Mouse (Mus musculus) embryonic facial prominence, embryonic 15.5 days (tissue): ENCODE data around the gene Anxa6. TPM values are rescaled to one million over a fixed set of nuclear protein-coding genes. Genes with fewer than 3 reads are reported as not detected.

ENCODE experiments used
- ATAC-seq: fragments of 200-750 bp; cut with Nextera tagmentation; 2 replicates; pipeline ENCODE4 v1.8.0; 2017; ENCODE audit warnings: low read depth, moderate TSS enrichment; ENCODE audit not compliant: insufficient number of reproducible peaks, low FRiP score, low TSS enrichment
- H3K27ac ChIP-seq: fragments of 300-500 bp; sonication (generic); replicated peaks from 2 replicates; pipeline ENCODE4 v1.5.1; 2015; ENCODE audit warnings: mild to moderate bottlenecking, inconsistent platforms
- H3K27me3 ChIP-seq: fragments of 300-500 bp; sonication (generic); 2 replicates; pipeline ENCODE4 v1.6.1; 2015; ENCODE audit warnings: inconsistent platforms
- H3K36me3 ChIP-seq: fragments of 300-500 bp; sonication (generic); 2 replicates; pipeline ENCODE4 v1.6.1; 2015; ENCODE audit warnings: mild to moderate bottlenecking, inconsistent platforms
- H3K4me1 ChIP-seq: fragments of 300-500 bp; sonication (generic); 2 replicates; pipeline ENCODE4 v1.6.1; 2015; ENCODE audit warnings: inconsistent platforms
- H3K4me2 ChIP-seq: fragments of 300-500 bp; sonication (generic); replicated peaks from 2 replicates; pipeline ENCODE4 v1.6.1; 2015; ENCODE audit warnings: mild to moderate bottlenecking, inconsistent platforms
- H3K4me3 ChIP-seq: fragments of 300-500 bp; sonication (generic); replicated peaks from 2 replicates; pipeline ENCODE4 v1.5.1; 2015; ENCODE audit warnings: mild to moderate bottlenecking, inconsistent platforms
- H3K9ac ChIP-seq: fragments of 300-500 bp; sonication (generic); 2 replicates; pipeline ENCODE4 v1.6.1; 2015; ENCODE audit warnings: inconsistent platforms
- H3K9me3 ChIP-seq: fragments of 300-500 bp; sonication (generic); replicated peaks from 2 replicates; pipeline ENCODE4 v1.6.1; 2016; ENCODE audit warnings: inconsistent platforms
- WGBS: fragments of 180-500 bp; shearing (Covaris S2); methylation state at CpG from one replicate; pipeline ENCODE4 v1.1.7; 2015; 5-methylcytosine and 5-hydroxymethylcytosine counted together
- polyA plus RNA-seq: library from polyadenylated mRNA; unstranded; fragments of >200 nt; fragmentation: Nextera tagmentation; extraction: Ambion mirVana; gene quantifications from 2 replicates; pipeline ENCODE4 v1.2.1, GENCODE M21; 2015

The Anxa6 gene
- polyA plus RNA-seq, 1 experiment from 2014 or later = 355 TPM

GRCm38 (mm10) chr11:54998284-54998683 is 35.0 kb downstream of the Anxa6 start:
- Histone ChIP-seq H3K4me3 (no peak overlapping the region), H3K9ac (no peak overlapping the region), H3K4me2 (no peak overlapping the region), H3K27me3 (no peaks in the 10 kb centered on the region), H3K4me1 (0 out of 2 replicates have a peak, but pooled peaks cover 3% of the 10 kb centered on the region), H3K9me3 (0 out of 2 replicates have a peak, but pooled peaks cover 3% of the 10 kb centered on the region), H3K36me3 (peaks cover 86% of the 10 kb centered on the region), H3K27ac (no peak overlapping the region)
- 6% methylated on average over 12 of the region's 12 CpGs for WGBS
- ATAC-seq = peak; percentile 45; the same call in 1 of the 2 replicates

- Histone ChIP-seq H3K27me3 (no peaks in the 10 kb centered on the region), H3K36me3 (peaks cover 87% of the 10 kb centered on the region), H3K4me3 (no peak overlapping the region), H3K27ac (no peak overlapping the region), H3K9me3 (0 out of 2 replicates have a peak, but pooled peaks cover 3% of the 10 kb centered on the region), H3K9ac (no peak overlapping the region), H3K4me1 (0 out of 2 replicates have a peak, but pooled peaks cover 3% of the 10 kb centered on the region), H3K4me2 (no peak overlapping the region)
- 60% methylated on average over 7 of the region's 7 CpGs for WGBS
- peak; percentile 26; the same call in 1 of the 2 replicates for ATAC-seq
Observed at GRCm38 (mm10) chr11:54996176-54996575, 37.1 kb downstream of the Anxa6 start.

GRCm38 (mm10) chr11:54989920-54990319 is 43.3 kb downstream of the Anxa6 start:
- Histone ChIP-seq H3K9ac (no peak overlapping the region), H3K27ac (no peak overlapping the region), H3K27me3 (no peaks in the 10 kb centered on the region), H3K4me2 (no peak overlapping the region), H3K4me3 (no peak overlapping the region), H3K36me3 (peaks cover 95% of the 10 kb centered on the region), H3K4me1 (no peaks in the 10 kb centered on the region), H3K9me3 (no peaks in the 10 kb centered on the region)
- ATAC-seq = no peak

GRCm38 (mm10) chr11:54988754-54989349 is 44.4 kb downstream of the Anxa6 start:
- H3K36me3 ChIP-seq = peaks cover 92% of the 10 kb centered on the region
- 65% methylated on average over 8 of the region's 8 CpGs for WGBS
- H3K4me3 ChIP-seq = no peak overlapping the region

DNA sequence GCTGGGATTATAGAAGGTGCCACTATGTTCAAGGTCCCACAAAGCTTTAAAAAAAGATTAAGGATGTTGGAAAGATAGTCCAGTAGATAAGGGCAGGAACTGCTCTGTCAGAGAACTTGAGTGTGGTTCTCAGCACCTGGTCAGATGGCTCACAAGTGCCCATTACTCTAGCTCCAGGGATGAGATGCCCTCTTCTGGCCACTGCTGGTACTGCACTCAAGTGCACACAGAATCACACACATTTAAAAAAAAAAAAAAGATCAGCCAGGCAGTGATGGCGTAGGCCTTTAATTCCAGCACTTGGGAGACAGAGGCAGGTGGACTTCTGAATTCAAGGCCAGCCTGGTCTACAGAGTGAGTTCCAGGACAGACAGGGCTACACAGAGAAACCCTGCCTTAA is 45.3 kb downstream of the Anxa6 start:
- Histone ChIP-seq H3K4me1 (no peaks in the 10 kb centered on the region), H3K27me3 (no peaks in the 10 kb centered on the region), H3K4me2 (no peak overlapping the region), H3K9ac (no peak overlapping the region), H3K27ac (no peak overlapping the region), H3K9me3 (no peaks in the 10 kb centered on the region), H3K4me3 (no peak overlapping the region), H3K36me3 (peaks cover 89% of the 10 kb centered on the region)
- WGBS = 82% methylated on average over 1 of the region's 1 CpGs
- no peak for ATAC-seq

More at GRCm38 (mm10) chr11:54988754-54989349, 44.4 kb downstream of the Anxa6 start:
- no peak for ATAC-seq
- H3K4me1 ChIP-seq = no peaks in the 10 kb centered on the region
- no peak overlapping the region for H3K9ac ChIP-seq
- H3K27ac ChIP-seq = no peak overlapping the region
- no peaks in the 10 kb centered on the region for H3K9me3 ChIP-seq
- no peaks in the 10 kb centered on the region for H3K27me3 ChIP-seq
- no peak overlapping the region for H3K4me2 ChIP-seq

- H3K27me3 ChIP-seq = no peaks in the 10 kb centered on the region
- H3K4me3 ChIP-seq = no peak overlapping the region
- WGBS = 64% methylated on average over 3 of the region's 3 CpGs
- H3K9me3 ChIP-seq = no peaks in the 10 kb centered on the region
- H3K27ac ChIP-seq = no peak overlapping the region
- no peak overlapping the region for H3K9ac ChIP-seq
- no peaks in the 10 kb centered on the region for H3K4me1 ChIP-seq
- ATAC-seq = no peak
- H3K36me3 ChIP-seq = peaks cover 91% of the 10 kb centered on the region
- H3K4me2 ChIP-seq = no peak overlapping the region
Observed at GRCm38 (mm10) chr11:54985086-54985485, 48.2 kb downstream of the Anxa6 start.

- H3K4me2 ChIP-seq = no peak overlapping the region
- no peaks in the 10 kb centered on the region for H3K4me1 ChIP-seq
- no peak overlapping the region for H3K27ac ChIP-seq
- H3K4me3 ChIP-seq = no peak overlapping the region
- H3K9me3 ChIP-seq = no peaks in the 10 kb centered on the region
- H3K36me3 ChIP-seq = peaks cover 91% of the 10 kb centered on the region
- no peaks in the 10 kb centered on the region for H3K27me3 ChIP-seq
- WGBS = 60% methylated on average over 4 of the region's 4 CpGs
- H3K9ac ChIP-seq = no peak overlapping the region
- ATAC-seq = no peak
Observed at GRCm38 (mm10) chr11:54984581-54984980, 48.7 kb downstream of the Anxa6 start.

DNA sequence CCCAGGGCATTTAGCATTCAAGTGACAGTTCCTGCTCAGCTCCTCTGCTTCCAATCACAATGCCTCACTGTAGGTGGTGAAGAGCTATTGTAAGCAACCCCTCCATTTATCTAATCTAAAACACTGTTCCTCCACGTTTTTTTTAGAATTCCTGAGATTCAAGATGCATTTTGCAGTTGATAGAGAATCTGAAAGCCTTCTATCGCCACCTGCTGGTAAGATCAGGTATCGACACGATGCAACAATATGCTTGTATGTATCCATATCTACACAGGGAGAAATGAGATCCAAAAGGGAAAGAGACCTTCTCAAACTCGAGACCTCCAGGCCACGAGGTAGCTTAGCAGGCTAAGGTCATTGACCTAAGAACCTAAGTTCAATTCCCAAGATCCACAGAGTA is 49.2 kb downstream of the Anxa6 start:
- Histone ChIP-seq H3K27ac (no peak overlapping the region), H3K27me3 (no peaks in the 10 kb centered on the region), H3K9ac (no peak overlapping the region), H3K36me3 (peaks cover 92% of the 10 kb centered on the region), H3K4me1 (no peaks in the 10 kb centered on the region), H3K4me3 (no peak overlapping the region), H3K4me2 (no peak overlapping the region), H3K9me3 (no peaks in the 10 kb centered on the region)
- 3% methylated on average over 6 of the region's 6 CpGs for WGBS
- no peak for ATAC-seq

GRCm38 (mm10) chr11:54982520-54982919 is 50.7 kb downstream of the Anxa6 start:
- H3K4me2 ChIP-seq = no peak overlapping the region
- no peak overlapping the region for H3K9ac ChIP-seq
- peaks cover 92% of the 10 kb centered on the region for H3K36me3 ChIP-seq
- no peaks in the 10 kb centered on the region for H3K9me3 ChIP-seq
- no peaks in the 10 kb centered on the region for H3K4me1 ChIP-seq
- ATAC-seq = no peak
- WGBS = 84% methylated on average over 6 of the region's 6 CpGs
- no peaks in the 10 kb centered on the region for H3K27me3 ChIP-seq
- no peak overlapping the region for H3K4me3 ChIP-seq
- H3K27ac ChIP-seq = no peak overlapping the region

GRCm38 (mm10) chr11:54981630-54982029 is 51.6 kb downstream of the Anxa6 start:
- WGBS = 92% methylated on average over 4 of the region's 4 CpGs
- no peak for ATAC-seq
- H3K4me1 ChIP-seq = no peaks in the 10 kb centered on the region
- H3K27me3 ChIP-seq = no peaks in the 10 kb centered on the region
- no peaks in the 10 kb centered on the region for H3K9me3 ChIP-seq
- no peak overlapping the region for H3K4me2 ChIP-seq
- H3K36me3 ChIP-seq = peaks cover 83% of the 10 kb centered on the region
- no peak overlapping the region for H3K9ac ChIP-seq
- H3K27ac ChIP-seq = no peak overlapping the region
- no peak overlapping the region for H3K4me3 ChIP-seq

- WGBS = 67% methylated on average over 6 of the region's 6 CpGs
- Histone ChIP-seq H3K9ac (no peak overlapping the region), H3K4me3 (no peak overlapping the region), H3K36me3 (peaks cover 49% of the 10 kb centered on the region), H3K4me1 (peaks cover 11% of the 10 kb centered on the region), H3K27me3 (no peaks in the 10 kb centered on the region), H3K4me2 (no peak overlapping the region), H3K27ac (no peak overlapping the region), H3K9me3 (no peaks in the 10 kb centered on the region)
- ATAC-seq = no peak
Observed at GRCm38 (mm10) chr11:54977385-54977937, 55.8 kb downstream of the Anxa6 start.

DNA sequence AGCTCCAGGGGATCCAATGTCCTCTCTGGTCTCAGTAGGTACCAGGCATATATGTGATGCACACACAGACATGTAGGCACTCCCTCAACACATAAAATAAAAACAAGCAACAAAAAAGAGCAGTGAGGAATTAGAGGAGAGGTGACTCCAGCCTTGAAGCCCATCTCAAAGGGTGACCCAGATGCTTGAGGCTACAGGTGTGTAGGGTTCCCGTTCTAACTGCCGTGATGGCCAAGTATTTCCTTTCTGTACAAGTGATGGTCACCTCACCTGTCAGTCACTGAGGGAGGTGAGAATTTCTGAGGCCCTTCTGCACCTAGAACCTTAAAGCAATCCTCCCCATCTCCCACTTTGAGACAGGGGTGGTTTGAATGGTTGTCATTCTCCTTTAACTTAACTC is 56.9 kb downstream of the Anxa6 start:
- Histone ChIP-seq H3K4me1 (peaks cover 11% of the 10 kb centered on the region), H3K36me3 (peaks cover 38% of the 10 kb centered on the region), H3K9ac (no peak overlapping the region), H3K27me3 (no peaks in the 10 kb centered on the region), H3K4me3 (no peak overlapping the region), H3K4me2 (no peak overlapping the region), H3K9me3 (no peaks in the 10 kb centered on the region), H3K27ac (no peak overlapping the region)
- WGBS = 86% methylated on average over 2 of the region's 2 CpGs
- no peak for ATAC-seq
